Mouse (Mus musculus) limb, embryonic 13.5 days (tissue): Measurements from ENCODE around the gene Camk2d. TPM values are rescaled to one million over a fixed set of nuclear protein-coding genes. Genes with fewer than 3 reads are reported as not detected.

Source experiments
- ATAC-seq: fragments of 200-750 bp; cut with Nextera tagmentation; 2 replicates; pipeline ENCODE4 v1.8.0; 2017; ENCODE audit warnings: low read depth, moderate number of reproducible peaks, moderate TSS enrichment; ENCODE audit not compliant: low FRiP score
- H3K27ac ChIP-seq: fragments of 300-500 bp; sonication (generic); 2 replicates; pipeline ENCODE4 v1.5.1; 2015; ENCODE audit warnings: inconsistent platforms, mild to moderate bottlenecking, moderate library complexity
- H3K27me3 ChIP-seq: fragments of 300-500 bp; sonication (generic); 2 replicates; pipeline ENCODE4 v1.6.1; 2015; ENCODE audit warnings: mild to moderate bottlenecking, inconsistent platforms
- H3K36me3 ChIP-seq: fragments of 300-500 bp; sonication (generic); 2 replicates; pipeline ENCODE4 v1.6.1; 2015; ENCODE audit warnings: inconsistent platforms, mild to moderate bottlenecking, moderate library complexity
- H3K4me1 ChIP-seq: fragments of 300-500 bp; sonication (generic); 2 replicates; pipeline ENCODE4 v1.6.1; 2015; ENCODE audit warnings: inconsistent platforms
- H3K4me2 ChIP-seq: fragments of 300-500 bp; sonication (generic); replicated peaks from 2 replicates; pipeline ENCODE4 v1.6.1; 2015; ENCODE audit warnings: inconsistent platforms, mild to moderate bottlenecking, moderate library complexity
- H3K4me3 ChIP-seq: fragments of 300-500 bp; sonication (generic); 2 replicates; pipeline ENCODE4 v1.5.1; 2015; ENCODE audit warnings: moderate library complexity, mild to moderate bottlenecking, inconsistent platforms
- H3K9ac ChIP-seq: fragments of 300-500 bp; sonication (generic); 2 replicates; pipeline ENCODE4 v1.6.1; 2015; ENCODE audit warnings: mild to moderate bottlenecking, inconsistent platforms
- H3K9me3 ChIP-seq: fragments of 300-500 bp; sonication (generic); 2 replicates; pipeline ENCODE4 v1.6.1; 2016; ENCODE audit warnings: inconsistent platforms
- WGBS: fragments of 180-500 bp; shearing (Covaris S2); methylation state at CpG from one replicate; pipeline ENCODE4 v1.1.7; 2015; 5-methylcytosine and 5-hydroxymethylcytosine counted together
- polyA plus RNA-seq: library from polyadenylated mRNA; unstranded; fragments of >200 nt; fragmentation: Nextera tagmentation; extraction: Ambion mirVana; gene quantifications from 2 replicates; pipeline ENCODE4 v1.2.1, GENCODE M21; 2015

The Camk2d gene
- polyA plus RNA-seq, 1 experiment from 2014 or later: 36.0 TPM

DNA sequence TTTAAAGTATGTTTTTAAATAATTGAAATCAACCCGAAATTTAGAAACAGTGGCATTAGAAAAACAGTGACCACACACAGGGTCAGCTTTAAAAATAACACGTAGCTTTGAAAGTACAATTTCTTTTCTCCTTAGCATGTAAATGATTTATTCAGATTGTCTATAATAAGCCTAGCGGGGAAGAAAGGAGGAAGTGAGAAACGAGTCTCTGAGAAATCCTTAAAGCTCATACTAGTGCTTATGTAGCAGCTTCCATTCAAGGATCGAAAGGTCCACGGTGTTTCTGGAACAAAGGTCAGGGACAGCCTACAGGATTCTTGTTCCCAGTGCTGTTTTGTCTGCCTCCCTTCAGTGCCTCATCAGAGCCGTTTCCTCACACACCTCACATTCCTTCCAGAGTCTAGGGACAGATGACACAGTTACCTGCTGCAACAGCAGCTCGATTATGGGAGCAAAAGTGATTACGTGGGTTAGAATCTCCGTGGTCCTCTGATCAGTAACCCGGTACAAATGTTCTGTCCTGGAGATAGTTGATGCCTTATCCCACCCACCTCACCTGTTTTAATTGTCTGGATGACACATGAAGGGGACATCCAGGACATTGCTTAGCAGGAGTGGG lies 17.5 kb downstream of the Camk2d start:
- Histone ChIP-seq H3K4me2 (no peak overlapping the region), H3K9me3 (0 out of 2 replicates have a peak, but pooled peaks cover 5% of the 10 kb centered on the region), H3K27ac (no peak overlapping the region), H3K9ac (no peak overlapping the region), H3K36me3 (no peaks in the 10 kb centered on the region; the same call in 1 of the 2 replicates), H3K27me3 (0 out of 2 replicates have a peak, but pooled peaks cover 6% of the 10 kb centered on the region), H3K4me3 (no peak overlapping the region), H3K4me1 (peaks cover 12% of the 10 kb centered on the region)
- ATAC-seq: no peak
- WGBS: 72% methylated on average over 11 of the region's 11 CpGs

DNA sequence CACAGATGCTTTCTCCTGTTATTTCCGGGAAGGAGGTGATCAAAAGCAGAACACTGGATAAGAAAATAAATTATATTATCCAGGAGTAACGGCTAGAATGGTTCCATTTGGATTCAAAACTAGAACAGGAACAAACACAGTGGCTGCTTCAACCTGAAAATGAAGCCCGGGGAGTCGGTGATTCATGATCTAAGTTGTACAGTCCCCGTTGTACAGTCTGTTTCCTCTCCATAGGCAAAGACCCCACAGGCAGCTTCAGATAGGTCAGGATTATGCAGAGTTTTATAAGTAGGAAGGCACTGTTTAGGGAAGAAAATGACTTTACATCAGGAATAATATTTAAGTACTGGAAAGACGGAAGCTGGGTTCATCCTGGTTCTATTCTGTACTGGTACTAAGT lies 19.2 kb downstream of the Camk2d start:
- WGBS: 50% methylated on average over 6 of the region's 6 CpGs
- Histone ChIP-seq H3K27me3 (0 out of 2 replicates have a peak, but pooled peaks cover 6% of the 10 kb centered on the region), H3K4me2 (no peak overlapping the region), H3K4me3 (no peak overlapping the region), H3K9ac (no peak overlapping the region), H3K36me3 (no peaks in the 10 kb centered on the region; the same call in 1 of the 2 replicates), H3K9me3 (0 out of 2 replicates have a peak, but pooled peaks cover 5% of the 10 kb centered on the region), H3K27ac (no peak overlapping the region), H3K4me1 (peaks cover 5% of the 10 kb centered on the region)
- ATAC-seq: no peak

- 88% methylated on average over 6 of the region's 6 CpGs for WGBS
- H3K27me3 ChIP-seq: no peaks in the 10 kb centered on the region
- ATAC-seq: no peak
- no peaks in the 10 kb centered on the region for H3K4me1 ChIP-seq
- 0 out of 2 replicates have a peak, but pooled peaks cover 5% of the 10 kb centered on the region for H3K9me3 ChIP-seq
- H3K36me3 ChIP-seq: no peaks in the 10 kb centered on the region; the same call in 1 of the 2 replicates
- H3K4me2 ChIP-seq: no peak overlapping the region
- no peak overlapping the region for H3K4me3 ChIP-seq
- no peak overlapping the region for H3K27ac ChIP-seq
- H3K9ac ChIP-seq: no peak overlapping the region
Observed at GRCm38 (mm10) chr3:126620152-126620551, 24.1 kb downstream of the Camk2d start.

GRCm38 (mm10) chr3:126622509-126622908 lies 26.4 kb downstream of the Camk2d start:
- WGBS: 94% methylated on average over 2 of the region's 2 CpGs
- Histone ChIP-seq H3K9ac (no peak overlapping the region), H3K4me3 (no peak overlapping the region), H3K27ac (no peak overlapping the region), H3K4me2 (no peak overlapping the region), H3K9me3 (no peaks in the 10 kb centered on the region), H3K27me3 (no peaks in the 10 kb centered on the region), H3K36me3 (no peaks in the 10 kb centered on the region), H3K4me1 (no peaks in the 10 kb centered on the region)
- no peak for ATAC-seq

DNA sequence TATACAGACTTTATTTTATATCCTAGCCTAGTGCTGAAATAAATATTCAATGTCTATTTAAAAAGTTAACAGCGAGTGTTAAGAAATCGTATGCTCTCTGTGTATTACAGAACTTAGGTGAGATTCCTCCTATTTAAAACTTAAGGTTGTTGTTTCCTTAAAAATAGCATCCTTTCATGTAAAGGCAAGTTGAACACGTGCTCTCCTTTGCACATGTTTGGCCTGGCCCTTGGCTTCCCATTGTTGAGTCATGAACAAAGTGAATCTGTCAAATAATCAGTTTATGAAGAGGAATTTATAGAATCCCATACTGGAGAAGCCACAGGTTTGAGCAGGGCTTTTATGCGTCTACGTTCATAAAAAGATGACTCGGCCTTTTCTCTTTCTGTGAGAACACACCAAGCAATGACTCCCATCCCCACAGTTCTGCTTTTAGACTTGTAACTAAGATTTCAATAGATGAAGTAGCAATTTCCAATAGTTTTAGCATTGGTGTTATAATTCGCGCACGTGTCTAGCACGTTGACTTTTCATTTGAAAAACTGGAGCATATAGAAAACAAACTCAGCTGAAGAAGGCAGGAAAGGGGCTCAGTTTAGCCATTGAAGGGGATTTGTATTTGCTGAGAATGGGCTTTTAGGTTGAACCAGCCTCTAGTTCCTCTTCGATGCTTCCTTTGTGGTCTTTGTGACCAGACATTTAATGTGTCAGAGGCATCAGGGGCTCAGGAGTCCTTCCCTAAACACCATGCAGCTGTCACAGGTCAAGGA lies 29.1 kb downstream of the Camk2d start:
- Histone ChIP-seq H3K36me3 (no peaks in the 10 kb centered on the region), H3K27me3 (no peaks in the 10 kb centered on the region), H3K9me3 (no peaks in the 10 kb centered on the region), H3K9ac (no peak overlapping the region), H3K4me2 (no peak overlapping the region), H3K4me1 (no peaks in the 10 kb centered on the region), H3K27ac (no peak overlapping the region), H3K4me3 (no peak overlapping the region)
- ATAC-seq: no peak
- WGBS: 87% methylated on average over 11 of the region's 11 CpGs

- 90% methylated on average over 8 of the region's 8 CpGs for WGBS
- no peak overlapping the region for H3K4me2 ChIP-seq
- H3K4me1 ChIP-seq: no peaks in the 10 kb centered on the region
- H3K9ac ChIP-seq: no peak overlapping the region
- H3K36me3 ChIP-seq: no peaks in the 10 kb centered on the region
- ATAC-seq: no peak
- no peak overlapping the region for H3K27ac ChIP-seq
- no peaks in the 10 kb centered on the region for H3K9me3 ChIP-seq
- H3K4me3 ChIP-seq: no peak overlapping the region
- H3K27me3 ChIP-seq: no peaks in the 10 kb centered on the region
Observed at GRCm38 (mm10) chr3:126625764-126626040, 29.6 kb downstream of the Camk2d start.

- no peaks in the 10 kb centered on the region for H3K9me3 ChIP-seq
- H3K4me2 ChIP-seq: no peak overlapping the region
- 92% methylated on average over 4 of the region's 4 CpGs for WGBS
- no peaks in the 10 kb centered on the region for H3K27me3 ChIP-seq
- no peak overlapping the region for H3K4me3 ChIP-seq
- H3K9ac ChIP-seq: no peak overlapping the region
- no peak overlapping the region for H3K27ac ChIP-seq
- no peaks in the 10 kb centered on the region for H3K4me1 ChIP-seq
- no peak for ATAC-seq
- H3K36me3 ChIP-seq: no peaks in the 10 kb centered on the region
Observed at GRCm38 (mm10) chr3:126627968-126628367, 31.9 kb downstream of the Camk2d start.

GRCm38 (mm10) chr3:126628380-126628779 lies 32.3 kb downstream of the Camk2d start:
- Histone ChIP-seq H3K27ac (no peak overlapping the region), H3K4me3 (no peak overlapping the region), H3K9me3 (no peaks in the 10 kb centered on the region), H3K9ac (no peak overlapping the region), H3K36me3 (no peaks in the 10 kb centered on the region), H3K4me1 (no peaks in the 10 kb centered on the region), H3K27me3 (no peaks in the 10 kb centered on the region), H3K4me2 (no peak overlapping the region)
- 64% methylated on average over 3 of the region's 3 CpGs for WGBS
- no peak for ATAC-seq

DNA sequence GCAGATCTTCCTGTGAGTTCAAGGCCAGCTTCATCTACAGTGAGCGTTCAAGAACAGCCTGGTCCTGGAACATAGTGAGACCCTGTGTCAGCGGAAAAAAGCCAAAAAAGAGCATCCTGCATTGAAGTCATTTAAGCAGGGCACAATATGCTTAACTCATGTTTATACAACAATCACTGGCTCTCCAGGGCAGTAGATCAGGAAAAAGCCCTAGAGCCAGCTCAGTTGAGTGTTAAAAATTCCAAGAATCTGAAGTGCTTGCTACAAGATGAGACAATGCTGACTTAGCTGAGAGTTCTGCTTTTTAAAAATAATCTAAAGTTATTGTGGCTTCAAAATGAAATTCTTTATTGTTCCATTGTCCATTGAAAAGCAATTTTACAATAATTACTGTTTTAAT lies 32.9 kb downstream of the Camk2d start:
- no peak overlapping the region for H3K27ac ChIP-seq
- no peak overlapping the region for H3K9ac ChIP-seq
- no peaks in the 10 kb centered on the region for H3K36me3 ChIP-seq
- H3K27me3 ChIP-seq: no peaks in the 10 kb centered on the region
- ATAC-seq: no peak
- H3K4me2 ChIP-seq: no peak overlapping the region
- no peaks in the 10 kb centered on the region for H3K9me3 ChIP-seq
- H3K4me1 ChIP-seq: no peaks in the 10 kb centered on the region
- 87% methylated on average over 2 of the region's 2 CpGs for WGBS
- H3K4me3 ChIP-seq: no peak overlapping the region

DNA sequence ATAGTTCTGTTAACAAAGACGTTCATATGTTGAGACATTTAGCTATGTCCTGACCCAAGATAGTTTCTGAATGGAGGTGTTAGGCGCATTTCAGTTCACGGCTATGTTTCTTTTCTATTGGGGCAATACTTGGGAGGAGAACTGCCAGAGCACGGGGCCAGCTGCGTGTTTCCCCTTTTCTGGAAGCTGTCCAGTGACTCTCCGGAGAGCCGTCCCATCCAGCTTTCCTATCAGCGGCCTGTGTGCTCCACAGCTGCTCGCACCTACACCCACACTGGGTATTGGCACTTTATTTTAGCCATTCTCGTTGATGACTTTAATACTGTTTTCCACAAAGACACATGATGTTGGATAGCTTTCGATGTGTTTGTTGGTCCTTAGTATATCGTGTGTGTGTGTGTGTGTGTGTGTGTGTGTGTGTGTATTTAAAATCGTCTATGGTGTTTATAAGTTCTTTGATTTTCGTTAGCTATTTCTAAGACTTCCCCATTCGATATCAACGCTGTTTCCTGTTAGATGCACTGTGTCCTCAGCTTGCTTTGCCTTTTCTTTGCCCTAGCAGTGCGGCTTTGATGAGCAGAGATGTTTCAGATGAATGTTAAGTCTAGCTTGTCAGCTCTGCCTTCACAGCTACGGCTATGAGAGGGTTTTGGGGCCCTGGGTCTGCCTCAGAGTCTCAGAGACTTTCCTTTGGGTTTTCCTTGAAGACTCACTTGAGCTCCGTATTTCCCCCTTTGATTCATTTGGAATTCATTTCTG lies 34.2 kb downstream of the Camk2d start:
- Histone ChIP-seq H3K36me3 (no peaks in the 10 kb centered on the region), H3K9ac (no peak overlapping the region), H3K27ac (no peak overlapping the region), H3K4me3 (no peak overlapping the region), H3K27me3 (no peaks in the 10 kb centered on the region), H3K4me2 (no peak overlapping the region), H3K4me1 (no peaks in the 10 kb centered on the region), H3K9me3 (no peaks in the 10 kb centered on the region)
- 76% methylated on average over 19 of the region's 19 CpGs for WGBS
- no peak for ATAC-seq

DNA sequence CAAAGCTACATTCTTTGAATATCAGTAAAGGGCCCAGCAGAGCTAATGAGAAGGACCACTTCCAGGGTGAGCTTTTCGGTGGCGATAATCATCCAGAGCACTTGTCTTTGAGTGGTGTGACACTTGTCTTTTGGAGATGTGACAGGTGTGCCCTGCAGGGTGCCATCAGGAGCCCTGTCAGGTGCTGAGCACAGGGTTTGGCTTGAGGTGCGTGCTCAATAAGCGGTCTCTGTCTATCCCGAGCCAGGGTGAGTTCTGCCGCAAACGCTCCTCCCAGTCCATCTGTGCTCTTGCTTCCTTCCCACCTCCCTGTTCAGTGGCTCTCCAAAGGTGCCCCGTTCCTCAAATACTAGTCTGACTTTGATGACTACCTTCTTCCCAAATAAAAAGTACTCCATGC lies 35.5 kb downstream of the Camk2d start:
- Histone ChIP-seq H3K4me3 (no peak overlapping the region), H3K9me3 (no peaks in the 10 kb centered on the region), H3K4me2 (no peak overlapping the region), H3K4me1 (no peaks in the 10 kb centered on the region), H3K27me3 (no peaks in the 10 kb centered on the region), H3K9ac (no peak overlapping the region), H3K36me3 (no peaks in the 10 kb centered on the region), H3K27ac (no peak overlapping the region)
- WGBS: 80% methylated on average over 8 of the region's 8 CpGs
- ATAC-seq: no peak

GRCm38 (mm10) chr3:126632580-126632979 lies 36.5 kb downstream of the Camk2d start:
- H3K27me3 ChIP-seq: no peaks in the 10 kb centered on the region
- WGBS: 82% methylated on average over 7 of the region's 7 CpGs
- no peak for ATAC-seq
- H3K4me3 ChIP-seq: no peak overlapping the region
- no peaks in the 10 kb centered on the region for H3K4me1 ChIP-seq
- H3K27ac ChIP-seq: no peak overlapping the region
- H3K9me3 ChIP-seq: no peaks in the 10 kb centered on the region
- H3K4me2 ChIP-seq: no peak overlapping the region
- H3K36me3 ChIP-seq: no peaks in the 10 kb centered on the region
- no peak overlapping the region for H3K9ac ChIP-seq
